Mouse (Mus musculus) erythroblast, embryonic 14.5 days (primary cell): ENCODE measurements around the gene Fgd2.

Experiments
- GATA1 ChIP-seq: IDR thresholded peaks from 2 replicates; pipeline ENCODE4 v1.6.1; 2012; ENCODE audit warnings: low read length, inconsistent platforms, mixed read lengths
- TAL1 ChIP-seq: IDR thresholded peaks from 3 replicates; pipeline ENCODE4 v1.6.1; 2012; ENCODE audit warnings: low read length, inconsistent platforms, mixed read lengths

- TF ChIP-seq GATA1 (no peak), TAL1 (no peak)
Observed at GRCm38 (mm10) chr17:29395381-29395780, 34.7 kb downstream of the Fgd2 start.
